Comparison of ENCODE assay signal across 10 mouse cellular contexts in genomic region chr15:83296771-83297311, GRCm38 (mm10). TPM values are rescaled to one million over a fixed set of nuclear protein-coding genes. Genes with fewer than 3 reads are reported as not detected.
A peak's percentile ranks its signal among the peaks of the same experiment; 100 is the strongest.
DNase-seq lines count a peak whose midpoint lies in the region; ATAC-seq lines count a peak whose summit lies in the region.
"Had no signal": no experiment of that assay in that cellular context is flagged by ENCODE, and none has a peak within 500 bp of the region (broad histone marks: within the 10 kb centered on the region; RNA-seq: fewer than 3 reads in every experiment).

No protein-coding gene starts in this region.

- H3K4me1 ChIP-seq in neural tube, embryonic 13.5 days (replicated peaks) = 0 out of 2 replicates have a peak, but pooled peaks cover 3% of the 10 kb centered on the region
- peaks cover 16% of the 10 kb centered on the region; the same call in 1 of the 2 replicates for H3K4me1 ChIP-seq in intestine, embryonic 15.5 days (replicated peaks)
- peaks cover 7% of the 10 kb centered on the region; the same call in 1 of the 2 replicates for H3K4me1 ChIP-seq in neural tube, embryonic 15.5 days

- ATAC-seq in neural tube, embryonic 13.5 days (ENCODE audit: low read depth) = peak; percentile 49; the same call in 1 of the 2 replicates
- peak; percentile 26 for ATAC-seq in intestine, embryonic 15.5 days
- ATAC-seq in neural tube, embryonic 15.5 days (ENCODE audit: low FRiP score) = peak; percentile 31; the same call in 1 of the 2 replicates

- no peak overlapping the region for H3K4me3 ChIP-seq in neural tube, embryonic 13.5 days
- no peak overlapping the region for H3K4me3 ChIP-seq in intestine, embryonic 15.5 days (replicated peaks)
- no peak overlapping the region for H3K4me3 ChIP-seq in neural tube, embryonic 15.5 days (replicated peaks)
- H3K4me3 ChIP-seq: heart, embryonic 10.5 days; neural tube, embryonic 12.5 days had no signal

- WGBS in neural tube, embryonic 13.5 days = 67% methylated on average over 6 of the region's 8 CpGs
- 55% methylated on average over 7 of the region's 8 CpGs for WGBS in intestine, embryonic 15.5 days
- WGBS in neural tube, embryonic 15.5 days = 58% methylated on average over 6 of the region's 8 CpGs

- no peak overlapping the region for H3K4me2 ChIP-seq in neural tube, embryonic 13.5 days
- H3K4me2 ChIP-seq in intestine, embryonic 15.5 days (replicated peaks) = no peak overlapping the region
- H3K4me2 ChIP-seq in neural tube, embryonic 15.5 days = no peak overlapping the region
- H3K4me2 ChIP-seq: neural tube, embryonic 12.5 days had no signal

- H3K27ac ChIP-seq in neural tube, embryonic 13.5 days (replicated peaks) = no peak overlapping the region
- no peak overlapping the region for H3K27ac ChIP-seq in intestine, embryonic 15.5 days
- H3K27ac ChIP-seq in neural tube, embryonic 15.5 days (replicated peaks) = no peak overlapping the region
- H3K27ac ChIP-seq: heart, embryonic 10.5 days; neural tube, embryonic 12.5 days had no signal

- H3K36me3 ChIP-seq in neural tube, embryonic 13.5 days = peaks cover 31% of the 10 kb centered on the region
- no peaks in the 10 kb centered on the region for H3K36me3 ChIP-seq in intestine, embryonic 15.5 days
- peaks cover 11% of the 10 kb centered on the region for H3K36me3 ChIP-seq in neural tube, embryonic 15.5 days

- H3K9ac ChIP-seq in neural tube, embryonic 13.5 days = no peak overlapping the region
- no peak overlapping the region for H3K9ac ChIP-seq in intestine, embryonic 15.5 days
- no peak overlapping the region for H3K9ac ChIP-seq in neural tube, embryonic 15.5 days (replicated peaks)
- H3K9ac ChIP-seq: neural tube, embryonic 12.5 days had no signal

- peak; percentile 23 for DNase-seq in embryo, embryonic 11 days
- DNase-seq in embryo, embryonic 9.5 days (ENCODE audit: extremely low spot score) = no peak
- no peak for DNase-seq in neural tube, embryonic 10.5 days (ENCODE audit: extremely low spot score, low spot score)
- no peak for DNase-seq in left cerebral cortex, adult 9 months (ENCODE audit: low spot score in 2 of 2)
- no peak for DNase-seq in cerebellum, postnatal 10 days

- H3K27me3 ChIP-seq in neural tube, embryonic 13.5 days = no peaks in the 10 kb centered on the region
- H3K27me3 ChIP-seq in intestine, embryonic 15.5 days (replicated peaks) = no peaks in the 10 kb centered on the region
- no peaks in the 10 kb centered on the region for H3K27me3 ChIP-seq in neural tube, embryonic 15.5 days (replicated peaks)
- H3K27me3 ChIP-seq: neural tube, embryonic 12.5 days had no signal

- no peaks in the 10 kb centered on the region for H3K9me3 ChIP-seq in neural tube, embryonic 13.5 days
- H3K9me3 ChIP-seq in intestine, embryonic 15.5 days = no peaks in the 10 kb centered on the region
- no peaks in the 10 kb centered on the region for H3K9me3 ChIP-seq in neural tube, embryonic 15.5 days (replicated peaks)
- H3K9me3 ChIP-seq: heart, embryonic 10.5 days; neural tube, embryonic 12.5 days had no signal

RNA-seq across cellular contexts. Expression of gene A4galt, which starts 45.3 kb away (rescaled TPM):
- 2.5 and 3.5 TPM in 2 replicates for polyA plus RNA-seq in neural tube, embryonic 13.5 days (2015; fragmentation: Nextera tagmentation; extraction: Ambion mirVana)
- polyA plus RNA-seq in intestine, embryonic 15.5 days (2015; fragmentation: Nextera tagmentation; extraction: Ambion mirVana) = 3.3 and 4.2 TPM in 2 replicates
- polyA plus RNA-seq in neural tube, embryonic 15.5 days (2015; fragmentation: Nextera tagmentation; extraction: Ambion mirVana) = 2.5 and 4.2 TPM in 2 replicates
- polyA plus RNA-seq: heart, embryonic 10.5 days had no signal

RNA-seq across cellular contexts. Expression of gene Arfgap3, which starts 53.2 kb away (rescaled TPM):
- 39.6 and 43.5 TPM in 2 replicates for polyA plus RNA-seq in neural tube, embryonic 13.5 days (2015; fragmentation: Nextera tagmentation; extraction: Ambion mirVana)
- polyA plus RNA-seq in intestine, embryonic 15.5 days (2015; fragmentation: Nextera tagmentation; extraction: Ambion mirVana) = 60.5 and 62.9 TPM in 2 replicates
- 37.0 and 39.6 TPM in 2 replicates for polyA plus RNA-seq in neural tube, embryonic 15.5 days (2015; fragmentation: Nextera tagmentation; extraction: Ambion mirVana)
